Mouse (Mus musculus): ENCODE measurements around the gene Gm17387. TPM values are rescaled to one million over a fixed set of nuclear protein-coding genes. Genes with fewer than 3 reads are reported as not detected.

Gm17387 gene
- total and polyA plus RNA-seq, 3 experiments: not detected

DNA sequence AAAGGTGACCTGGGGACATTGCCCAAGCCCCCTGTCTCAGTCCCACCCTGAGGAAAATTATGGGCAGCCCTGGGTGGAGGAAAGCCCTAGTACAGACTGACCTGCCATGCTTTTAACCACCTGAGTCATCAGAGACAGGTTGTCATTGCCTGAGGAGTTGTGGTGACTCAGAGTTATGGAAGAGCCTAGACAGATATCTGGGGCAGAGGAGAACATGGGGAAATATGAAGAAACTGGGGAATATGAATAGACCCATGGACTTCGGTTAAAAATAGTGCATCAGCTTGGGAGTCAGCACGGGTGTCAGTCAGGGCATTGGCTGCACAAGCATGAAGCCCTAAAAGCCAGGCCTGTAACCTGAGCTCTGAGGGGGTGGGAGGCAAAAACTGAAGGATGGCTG lies 20.4 kb downstream of the Gm17387 start:
- Histone ChIP-seq H3K4me1 (ENCODE audit: control insufficient read depth in 1 of 2, insufficient read depth in 2 of 2, low read length in 2 of 2) (peaks cover 0 to 12% of the 10 kb centered on the region in 2 experiments; a peak in 3 of 4 replicates), H3K27me3 (ENCODE audit: control insufficient read depth in 1 of 2, insufficient read depth in 2 of 2, low read length in 2 of 2) (no peaks in the 10 kb centered on the region), H3K27ac (ENCODE audit: control insufficient read depth, low read depth, low read length) (no peak overlapping the region), H3K36me3 (ENCODE audit: control insufficient read depth in 1 of 2, insufficient read depth in 2 of 2, low read length in 2 of 2) (0 out of 4 replicates have a peak, but pooled peaks cover 0 to 3% of the 10 kb centered on the region in 2 experiments), H3K9me3 (replicated peaks; ENCODE audit: insufficient read depth, low read length) (no peaks in the 10 kb centered on the region), H3K9ac (ENCODE audit: control insufficient read depth, low read depth, low read length, poor library complexity, severe bottlenecking) (no peak overlapping the region), H3K79me2 (ENCODE audit: control insufficient read depth, insufficient read depth, low read length, poor library complexity) (no peaks in the 10 kb centered on the region), H3K4me3 (ENCODE audit: control insufficient read depth in 1 of 2, insufficient read depth in 1 of 2, low read depth in 2 of 2, low read length in 2 of 2) (no peak overlapping the region)
- TF ChIP-seq USF1 (IDR thresholded peaks at IDR 0.05; ENCODE audit: low read depth, low read length) (no peak), MYC (IDR thresholded peaks at IDR 0.05; ENCODE audit: low read depth, low read length) (no peak), HCFC1 (IDR thresholded peaks at IDR 0.05; ENCODE audit: low read depth, low read length) (no peak)
- DNase-seq (ENCODE audit: low read depth, low spot score): no peak

DNA sequence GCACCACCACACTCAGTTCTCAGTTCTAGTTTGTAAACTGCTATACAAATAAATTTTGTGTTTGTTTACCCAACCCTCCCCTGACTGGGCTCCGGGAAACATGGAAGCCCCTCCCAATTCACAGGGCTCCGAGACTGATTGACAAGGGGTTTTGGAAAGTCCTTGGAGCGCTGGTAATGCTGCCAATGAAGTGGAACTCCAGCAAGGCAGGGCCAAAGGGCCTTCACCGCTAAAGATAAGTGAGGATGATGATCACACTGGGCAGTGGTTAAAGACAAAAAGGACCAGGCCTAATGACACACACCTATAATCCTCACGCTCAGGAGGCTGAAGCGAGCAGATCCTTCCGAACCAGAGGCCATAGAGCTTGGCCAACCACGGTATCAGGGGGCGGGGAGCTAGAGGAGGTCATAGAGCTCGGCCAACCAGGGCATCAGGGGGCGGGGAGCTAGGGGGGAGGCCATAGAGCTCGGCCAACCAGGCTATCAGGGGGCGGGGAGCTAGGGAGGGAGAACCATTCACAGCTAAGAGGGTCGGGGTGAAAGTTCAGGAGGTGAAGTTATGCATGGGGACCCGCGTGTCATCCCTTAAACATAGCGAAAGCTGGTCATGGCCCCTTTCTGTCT lies 22.2 kb downstream of the Gm17387 start:
- TF ChIP-seq TCF12 (IDR thresholded peaks at IDR 0.05; ENCODE audit: low read depth, low read length): no peak
- no peak for TF ChIP-seq POLR2AphosphoS2 (IDR thresholded peaks at IDR 0.05; ENCODE audit: low read length)
- TF ChIP-seq ZC3H11A (IDR thresholded peaks at IDR 0.05; ENCODE audit: low read depth, low read length): no peak
- TF ChIP-seq TBP (IDR thresholded peaks at IDR 0.05; ENCODE audit: low read depth, low read length): no peak
- no peak for TF ChIP-seq MEF2A (IDR thresholded peaks at IDR 0.05; ENCODE audit: extremely low read depth, insufficient replicate concordance, low read depth, low read length, poor library complexity, severe bottlenecking)
- no peak for TF ChIP-seq ETS1 (IDR thresholded peaks at IDR 0.05; ENCODE audit: low read depth, low read length)
- no peak for TF ChIP-seq GATA1 (IDR thresholded peaks at IDR 0.05; ENCODE audit: low read depth, low read length)
- Histone ChIP-seq H3K4me3 (ENCODE audit: control insufficient read depth in 1 of 2, insufficient read depth in 1 of 2, low read depth in 2 of 2, low read length in 2 of 2) (no peak overlapping the region), H3K9ac (ENCODE audit: control insufficient read depth, low read depth, low read length, poor library complexity, severe bottlenecking) (no peak overlapping the region), H3K4me1 (ENCODE audit: control insufficient read depth in 1 of 2, insufficient read depth in 2 of 2, low read length in 2 of 2) (peaks cover 0 to 12% of the 10 kb centered on the region in 2 experiments; a peak in 3 of 4 replicates), H3K27ac (ENCODE audit: control insufficient read depth, low read depth, low read length) (no peak overlapping the region), H3K27me3 (ENCODE audit: control insufficient read depth in 1 of 2, insufficient read depth in 2 of 2, low read length in 2 of 2) (no peaks in the 10 kb centered on the region), H3K9me3 (replicated peaks; ENCODE audit: insufficient read depth, low read length) (no peaks in the 10 kb centered on the region), H3K79me2 (ENCODE audit: control insufficient read depth, insufficient read depth, low read length, poor library complexity) (no peaks in the 10 kb centered on the region), H3K36me3 (ENCODE audit: control insufficient read depth in 1 of 2, insufficient read depth in 2 of 2, low read length in 2 of 2) (0 out of 4 replicates have a peak, but pooled peaks cover 0 to 3% of the 10 kb centered on the region in 2 experiments)
- no peak for DNase-seq (ENCODE audit: low read depth, low spot score)

DNA sequence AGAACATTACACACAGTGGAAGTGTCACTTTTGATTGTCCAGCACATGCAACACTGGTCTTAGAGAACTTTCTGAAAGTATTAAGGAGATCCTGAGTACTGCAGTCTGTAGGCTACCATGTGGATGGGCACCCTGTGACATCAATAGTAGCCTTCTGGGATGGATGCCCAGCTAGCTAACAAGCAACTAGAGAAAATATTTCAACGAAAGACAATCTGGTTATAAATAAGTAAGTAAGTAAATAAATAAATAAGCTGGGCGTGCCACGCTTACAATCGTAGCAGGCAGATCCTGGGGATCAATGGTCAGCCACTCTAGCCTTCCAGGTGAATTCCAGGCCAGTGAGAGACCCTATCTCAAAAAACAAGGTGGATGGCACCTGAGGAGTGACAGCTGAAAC lies 23.1 kb downstream of the Gm17387 start:
- TF ChIP-seq BHLHE40 (IDR thresholded peaks at IDR 0.05; ENCODE audit: borderline replicate concordance, low read depth, low read length): no peak
- no peak for TF ChIP-seq USF2 (IDR thresholded peaks at IDR 0.05; ENCODE audit: borderline replicate concordance in 1 of 2, insufficient read depth in 1 of 2, low read depth in 1 of 2, low read length in 2 of 2)
- no peak for TF ChIP-seq CHD2 (IDR thresholded peaks at IDR 0.05; ENCODE audit: low read length)
- TF ChIP-seq NELFE (IDR thresholded peaks at IDR 0.05; ENCODE audit: low read depth, low read length): no peak
- TF ChIP-seq TCF12 (IDR thresholded peaks at IDR 0.05; ENCODE audit: low read depth, low read length): no peak
- TF ChIP-seq MAX (IDR thresholded peaks at IDR 0.05; ENCODE audit: low read length): no peak
- no peak for TF ChIP-seq HCFC1 (IDR thresholded peaks at IDR 0.05; ENCODE audit: low read depth, low read length)
- TF ChIP-seq KAT2A (conservative IDR thresholded peaks at IDR 0.05; ENCODE audit: low read depth, low read length): no peak
- TF ChIP-seq ELF1 (IDR thresholded peaks at IDR 0.05; ENCODE audit: low read depth, low read length): no peak
- TF ChIP-seq MAFK (IDR thresholded peaks at IDR 0.05; ENCODE audit: borderline replicate concordance, low read depth, low read length): no peak
- TF ChIP-seq UBTF (IDR thresholded peaks at IDR 0.05; ENCODE audit: borderline replicate concordance, insufficient read depth, low read depth, low read length): no peak
- TF ChIP-seq POLR2AphosphoS2 (IDR thresholded peaks at IDR 0.05; ENCODE audit: low read length): no peak
- TF ChIP-seq ETS1 (IDR thresholded peaks at IDR 0.05; ENCODE audit: low read depth, low read length): no peak
- TF ChIP-seq ZKSCAN1 (IDR thresholded peaks at IDR 0.05; ENCODE audit: low read depth, low read length): no peak
- no peak for TF ChIP-seq E2F4 (IDR thresholded peaks at IDR 0.05; ENCODE audit: borderline replicate concordance, low read depth, low read length)
- TF ChIP-seq RCOR1 (IDR thresholded peaks at IDR 0.05; ENCODE audit: low read depth, low read length): no peak
- no peak for TF ChIP-seq MAZ (IDR thresholded peaks at IDR 0.05; ENCODE audit: low read depth, low read length)
- Histone ChIP-seq H3K27ac (ENCODE audit: control insufficient read depth, low read depth, low read length) (no peak overlapping the region), H3K79me2 (ENCODE audit: control insufficient read depth, insufficient read depth, low read length, poor library complexity) (no peaks in the 10 kb centered on the region), H3K27me3 (ENCODE audit: control insufficient read depth in 1 of 2, insufficient read depth in 2 of 2, low read length in 2 of 2) (no peaks in the 10 kb centered on the region), H3K4me1 (ENCODE audit: control insufficient read depth in 1 of 2, insufficient read depth in 2 of 2, low read length in 2 of 2) (peaks cover 0 to 7% of the 10 kb centered on the region in 2 experiments; a peak in 3 of 4 replicates), H3K9ac (ENCODE audit: control insufficient read depth, low read depth, low read length, poor library complexity, severe bottlenecking) (no peak overlapping the region), H3K36me3 (ENCODE audit: control insufficient read depth in 1 of 2, insufficient read depth in 2 of 2, low read length in 2 of 2) (0 out of 4 replicates have a peak, but pooled peaks cover 0 to 3% of the 10 kb centered on the region in 2 experiments), H3K9me3 (replicated peaks; ENCODE audit: insufficient read depth, low read length) (no peaks in the 10 kb centered on the region), H3K4me3 (ENCODE audit: control insufficient read depth in 1 of 2, insufficient read depth in 1 of 2, low read depth in 2 of 2, low read length in 2 of 2) (no peak overlapping the region)
- DNase-seq (ENCODE audit: low read depth, low spot score): no peak
